Mouse (Mus musculus) C2C12 (cell line): ENCODE results near the gene Rbak.

Experiments used
- CEBPB ChIP-seq: IDR thresholded peaks from one replicate; pipeline ENCODE4 v1.6.1; 2011; ENCODE audit warnings: low read depth, mild to moderate bottlenecking, control low read depth, moderate library complexity
- CTCF ChIP-seq: IDR thresholded peaks from one replicate; pipeline ENCODE4 v1.5.1; 2011; ENCODE audit not compliant: control insufficient read depth, insufficient read depth, insufficient read length
- FOSL1 ChIP-seq: IDR thresholded peaks from one replicate; pipeline ENCODE4 v1.8.0; 2011; ENCODE audit warnings: mild to moderate bottlenecking, low read length; ENCODE audit not compliant: poor library complexity, insufficient read depth, severe bottlenecking
- MAX ChIP-seq: IDR thresholded peaks from one replicate; pipeline ENCODE4 v1.6.1; 2011; ENCODE audit warnings: mild to moderate bottlenecking, control low read depth
- MYOD1 ChIP-seq: IDR thresholded peaks from one replicate; pipeline ENCODE4 v1.6.1; 2011; ENCODE audit warnings: low read depth; ENCODE audit not compliant: control insufficient read depth, insufficient read length
- MYOG ChIP-seq: IDR thresholded peaks from one replicate; pipeline ENCODE4 v1.6.1; 2011; ENCODE audit not compliant: control insufficient read depth, insufficient read length; ENCODE audit errors: extremely low read depth
- USF1 ChIP-seq: IDR thresholded peaks from one replicate; pipeline ENCODE4 v1.6.1; 2011; ENCODE audit warnings: low read depth, mild to moderate bottlenecking, control low read depth, moderate library complexity

GRCm38 (mm10) chr5:143175970-143176369, 4.6 kb downstream of the Rbak start:
- TF ChIP-seq USF1: no peak
- TF ChIP-seq CEBPB: no peak
- no peak for TF ChIP-seq CTCF
- no peak for TF ChIP-seq MAX
- no peak for TF ChIP-seq FOSL1
- no peak for TF ChIP-seq MYOD1
- TF ChIP-seq MYOG: no peak
